Mouse (Mus musculus): ENCODE data around the gene Ccdc62. TPM values are rescaled to one million over a fixed set of nuclear protein-coding genes. Genes with fewer than 3 reads are reported as not detected.
A peak's percentile ranks its signal among the peaks of the same experiment; 100 is the strongest.

Gene Ccdc62
- 1 to 10 TPM; 2.5 TPM for total RNA-seq (2021)

- DNase-seq, result peak; percentile 88 to 89
Observed at GRCm38 (mm10) chr5:123930508-123930989, at the start of gene Ccdc62. Gene Ccdc62, plus strand, starts transcription at chr5:123930679.

GRCm38 (mm10) chr5:123880778-123881177 is 49.7 kb upstream of the Ccdc62 start:
- DNase-seq, result no peak

GRCm38 (mm10) chr5:123883891-123884290 is 46.6 kb upstream of the Ccdc62 start:
- DNase-seq, result no peak

- DNase-seq, result no peak
Observed at GRCm38 (mm10) chr5:123884332-123884731, 46.1 kb upstream of the Ccdc62 start.

GRCm38 (mm10) chr5:123886365-123886764 is 44.1 kb upstream of the Ccdc62 start:
- DNase-seq, result no peak

GRCm38 (mm10) chr5:123890312-123890711 is 40.2 kb upstream of the Ccdc62 start:
- no peak for DNase-seq

- no peak for DNase-seq
Observed at GRCm38 (mm10) chr5:123890987-123891386, 39.5 kb upstream of the Ccdc62 start.

- peak in 1 of 2 experiments; percentile 24 for DNase-seq
Observed at GRCm38 (mm10) chr5:123891669-123892068, 38.8 kb upstream of the Ccdc62 start.

GRCm38 (mm10) chr5:123893520-123893919 is 37.0 kb upstream of the Ccdc62 start:
- no peak for DNase-seq

GRCm38 (mm10) chr5:123896395-123896794 is 34.1 kb upstream of the Ccdc62 start:
- DNase-seq, result no peak

- no peak for DNase-seq
Observed at GRCm38 (mm10) chr5:123897352-123897751, 33.1 kb upstream of the Ccdc62 start.

GRCm38 (mm10) chr5:123904059-123904672 is 26.3 kb upstream of the Ccdc62 start:
- no peak for DNase-seq

- no peak for DNase-seq
Observed at GRCm38 (mm10) chr5:123906146-123906975, 24.1 kb upstream of the Ccdc62 start.

- peak; percentile 98 to 99 for DNase-seq
Observed at GRCm38 (mm10) chr5:123906976-123907630, 23.4 kb upstream of the Ccdc62 start, which contains the start of gene Denr. Gene Denr, plus strand, starts transcription at chr5:123907175.

GRCm38 (mm10) chr5:123907631-123907977 is 22.9 kb upstream of the Ccdc62 start:
- DNase-seq, result no peak

GRCm38 (mm10) chr5:123914852-123915251 is 15.6 kb upstream of the Ccdc62 start:
- no peak for DNase-seq

- DNase-seq, result no peak
Observed at GRCm38 (mm10) chr5:123922112-123922511, 8.4 kb upstream of the Ccdc62 start.

- DNase-seq, result no peak
Observed at GRCm38 (mm10) chr5:123927118-123927517, 3.4 kb upstream of the Ccdc62 start, which contains the start of gene Gm43518. Gene Gm43518, plus strand, starts transcription at chr5:123927418.

- no peak for DNase-seq
Observed at GRCm38 (mm10) chr5:123931131-123931530, 652 bp downstream of the Ccdc62 start.

- no peak for DNase-seq
Observed at GRCm38 (mm10) chr5:123932927-123933326, 2.4 kb downstream of the Ccdc62 start.

GRCm38 (mm10) chr5:123933556-123933955 is 3.1 kb downstream of the Ccdc62 start:
- no peak for DNase-seq

GRCm38 (mm10) chr5:123933957-123934591 is 3.6 kb downstream of the Ccdc62 start:
- DNase-seq, result no peak

- no peak for DNase-seq
Observed at GRCm38 (mm10) chr5:123935931-123936330, 5.5 kb downstream of the Ccdc62 start.
